Mouse (Mus musculus) granulocyte monocyte progenitor cell, adult 5-6 weeks (primary cell): ENCODE results near the gene Gm10842. TPM values are rescaled to one million over a fixed set of nuclear protein-coding genes. Genes with fewer than 3 reads are reported as not detected.

Experiments
- ATAC-seq: replicated peaks from 2 replicates; pipeline ENCODE4 v1.8.0; 2016; ENCODE audit warnings: mild to moderate bottlenecking, moderate TSS enrichment, inconsistent platforms; ENCODE audit not compliant: poor library complexity, severe bottlenecking
- total RNA-seq, 2 experiments: library from RNA; stranded (forward) in 1 of 2; stranded (reverse) in 1 of 2; fragments of 200-712, 200-1000 nt in 1 of 2; fragments of >200 nt in 1 of 2; fragmentation: Nextera tagmentation in 1 of 2; gene quantifications; 2 replicates each; pipeline ENCODE4 v1.2.3; 2014 to 2017

The Gm10842 gene
- total RNA-seq, 2 experiments from 2014 or later: not detected

DNA sequence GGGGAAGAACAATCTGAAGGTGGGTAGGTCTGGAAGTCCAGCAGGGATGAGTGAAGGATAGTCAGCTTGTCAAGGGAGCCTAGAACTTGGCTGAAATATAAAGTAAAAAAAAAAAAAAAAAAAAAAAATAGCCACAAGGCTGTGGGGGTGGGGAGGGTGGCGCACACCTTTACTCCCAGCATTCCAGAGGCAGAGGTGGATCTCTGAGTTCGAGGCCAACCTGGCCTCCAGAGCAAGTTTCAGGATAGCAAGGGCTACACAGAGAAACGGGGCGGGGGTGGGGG, 5.3 kb downstream of the Gm10842 start:
- ATAC-seq: no peak

- no peak for ATAC-seq
Measured at GRCm38 (mm10) chr11:105152357-105152899, 5.7 kb downstream of the Gm10842 start.

- ATAC-seq: no peak
Measured at GRCm38 (mm10) chr11:105153068-105153833, 6.6 kb downstream of the Gm10842 start.

GRCm38 (mm10) chr11:105155915-105156314, 9.2 kb downstream of the Gm10842 start:
- ATAC-seq: no peak

- no peak for ATAC-seq
Measured at GRCm38 (mm10) chr11:105156748-105157267, 10.1 kb downstream of the Gm10842 start.

DNA sequence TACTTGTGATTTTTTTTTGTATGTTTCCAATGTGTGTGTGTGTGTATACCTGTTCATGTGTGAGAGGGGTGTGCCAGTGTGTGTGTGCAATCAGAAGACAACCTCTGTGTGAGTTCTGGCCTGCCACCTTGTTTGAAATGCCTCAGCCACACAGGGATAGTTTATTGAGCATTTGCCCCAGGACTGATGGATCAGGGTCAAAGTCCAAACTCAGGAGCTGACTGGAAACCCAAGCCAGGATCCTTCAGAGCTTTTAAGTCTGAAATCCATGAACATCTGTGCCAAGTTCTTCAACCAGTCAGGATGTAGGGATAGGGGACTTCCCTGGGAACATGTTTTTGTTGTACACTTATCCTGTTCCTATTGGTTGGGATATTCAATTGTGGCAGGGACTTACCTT, 11.4 kb downstream of the Gm10842 start:
- no peak for ATAC-seq

DNA sequence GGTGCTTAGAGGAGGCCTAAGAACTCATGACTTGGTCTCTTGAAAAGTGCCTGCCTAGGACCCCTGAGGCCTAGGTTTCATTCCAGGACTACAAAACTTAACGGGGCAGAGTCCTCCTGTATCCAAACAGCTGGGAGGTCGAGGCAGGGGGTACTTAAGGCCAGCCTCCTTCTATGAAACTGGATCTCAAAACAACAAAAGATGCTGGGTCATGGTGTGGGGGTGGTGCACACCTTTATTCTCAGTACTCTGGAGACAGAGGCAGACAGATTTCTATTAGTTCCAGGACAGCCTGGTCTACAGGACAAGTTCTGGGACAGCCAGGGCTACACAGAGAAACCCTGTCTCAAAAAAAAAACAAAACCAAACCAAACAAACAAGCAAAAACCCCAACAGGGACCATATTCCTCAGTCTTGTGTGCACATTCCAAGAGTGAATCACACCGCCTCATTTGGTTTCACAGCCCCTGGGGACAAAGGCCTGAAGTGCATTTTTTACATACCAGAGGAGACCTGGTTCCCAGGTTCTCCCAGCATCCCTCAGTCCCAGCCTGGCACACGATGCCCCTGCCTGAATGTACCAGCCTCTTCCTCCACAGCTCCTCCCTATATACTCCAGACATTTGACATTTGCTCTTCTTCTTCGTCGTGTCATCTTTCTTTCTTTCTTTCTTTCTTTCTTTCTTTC, 13.1 kb downstream of the Gm10842 start:
- no peak for ATAC-seq

- ATAC-seq: no peak
Measured at GRCm38 (mm10) chr11:105161411-105161810, 14.7 kb downstream of the Gm10842 start.

DNA sequence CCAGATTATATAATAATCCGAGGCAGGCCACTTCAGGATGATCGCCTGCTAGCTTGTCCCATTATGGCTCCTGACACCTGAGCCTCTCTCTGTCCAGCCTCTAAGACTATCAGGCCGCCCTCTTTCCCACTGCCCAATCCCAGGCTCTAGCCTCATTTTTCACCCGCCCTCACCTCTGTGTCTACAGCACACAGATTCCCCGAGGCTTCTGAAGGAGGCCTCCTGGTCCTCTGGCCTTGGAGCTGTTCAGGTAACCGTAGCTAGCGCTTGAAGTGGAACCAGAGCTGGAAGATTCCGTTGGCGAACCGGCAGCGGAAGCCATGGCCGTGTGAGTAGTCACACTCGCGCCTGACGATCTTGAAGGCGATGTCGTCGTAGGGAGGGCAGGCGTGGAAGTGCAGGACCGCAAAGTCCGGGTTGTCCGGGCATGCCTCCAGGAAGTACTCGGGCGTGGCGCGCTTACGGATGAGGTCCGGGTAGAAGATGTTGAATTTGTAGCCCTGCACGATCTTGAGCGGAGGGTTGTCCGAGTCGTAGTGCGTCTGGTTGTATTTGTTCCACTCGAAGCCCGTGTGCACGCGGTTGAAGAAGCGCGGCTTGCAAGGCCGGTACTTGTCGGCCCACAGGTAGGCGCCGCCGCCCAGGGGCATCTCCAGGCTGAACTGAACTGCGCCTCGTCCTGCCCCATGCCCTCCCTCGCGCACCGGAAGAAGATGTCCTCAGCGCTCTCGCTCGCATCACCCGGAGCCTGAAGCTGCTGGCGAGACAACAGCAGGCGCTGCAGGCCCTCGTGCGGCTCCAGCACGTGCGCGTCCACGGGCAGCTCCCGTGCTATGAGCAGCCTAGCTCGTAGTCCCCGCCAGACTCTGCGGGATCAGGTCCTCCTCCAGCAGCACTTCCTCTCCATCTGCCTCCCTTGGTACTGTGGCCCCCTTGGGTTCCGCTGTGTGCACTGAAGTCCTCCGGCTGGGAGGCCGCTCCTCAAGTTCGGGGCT, 18.1 kb downstream of the Gm10842 start:
- no peak for ATAC-seq

- ATAC-seq: no peak
Measured at GRCm38 (mm10) chr11:105166780-105167179, 20.1 kb downstream of the Gm10842 start.

DNA sequence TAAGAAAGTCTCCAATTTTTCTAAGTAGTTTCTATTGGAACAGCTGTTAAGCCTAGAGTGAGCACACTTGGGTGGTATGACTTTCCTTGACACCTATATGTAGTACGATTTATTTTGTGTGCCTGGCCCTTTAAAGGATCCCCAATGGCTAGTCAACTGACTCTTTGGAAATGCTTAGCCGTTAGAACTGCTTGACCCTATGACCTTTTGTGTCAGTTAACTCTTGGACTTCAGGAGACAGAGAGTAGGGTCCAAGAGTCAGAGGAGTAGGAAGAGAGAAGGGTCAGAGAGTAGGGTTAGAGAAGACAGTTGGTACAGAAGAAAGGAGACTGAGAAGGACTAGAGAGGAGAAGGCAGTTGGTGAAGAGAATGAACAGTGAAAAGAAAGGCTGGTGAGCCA, 31.8 kb downstream of the Gm10842 start, which contains the start of gene Tlk2:
Gene Tlk2 (plus strand): TSS at position 292 of the 400 bp plus-strand sequence.
- ATAC-seq: no peak

- no peak for ATAC-seq
Measured at GRCm38 (mm10) chr11:105179523-105179922, 32.8 kb downstream of the Gm10842 start.

GRCm38 (mm10) chr11:105180471-105181091, 33.9 kb downstream of the Gm10842 start:
- peak; percentile 13 for ATAC-seq

GRCm38 (mm10) chr11:105181126-105181637, 34.5 kb downstream of the Gm10842 start:
- peak; percentile 85 for ATAC-seq

DNA sequence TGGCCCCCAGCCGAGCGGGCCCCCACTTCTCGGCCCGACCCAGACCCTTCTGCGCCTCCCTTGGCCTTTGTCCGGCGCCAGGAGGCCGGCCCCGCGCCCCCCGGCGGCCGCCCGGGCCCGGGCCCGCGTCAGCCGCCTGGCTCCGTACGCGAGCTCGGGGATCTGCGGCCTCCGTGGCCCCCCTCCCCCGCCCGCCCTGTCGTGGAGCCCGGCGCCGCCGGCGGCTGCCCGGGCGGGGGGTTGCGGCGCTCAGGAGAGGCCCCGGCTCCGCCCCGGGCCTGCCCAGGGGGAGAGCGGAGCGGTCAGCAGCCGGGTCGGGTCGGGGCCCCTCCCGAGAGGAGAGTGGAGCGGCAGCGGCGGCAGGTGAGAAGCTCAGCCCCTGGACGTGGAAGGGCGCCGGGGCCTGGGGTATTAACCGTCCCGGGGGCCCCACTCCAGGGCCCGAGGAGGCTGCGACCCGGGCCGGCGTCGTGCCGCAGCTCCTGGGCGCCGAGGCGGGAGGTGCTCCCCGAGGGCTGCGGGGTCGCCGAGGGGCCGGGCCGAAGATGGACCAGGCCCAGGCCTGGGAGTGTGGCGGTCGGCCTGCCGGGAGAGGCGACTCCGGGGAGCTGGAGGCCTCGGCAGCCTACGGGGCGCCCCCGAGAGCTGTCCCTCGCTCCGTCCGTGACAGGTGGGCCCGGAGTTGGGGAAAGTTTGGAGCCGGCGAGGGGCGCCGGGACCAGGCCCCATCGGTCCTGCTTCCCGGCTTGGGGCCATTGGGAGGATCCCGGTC, 35.2 kb downstream of the Gm10842 start:
- peak; percentile 15 for ATAC-seq

- no peak for ATAC-seq
Measured at GRCm38 (mm10) chr11:105182461-105182855, 35.8 kb downstream of the Gm10842 start.

DNA sequence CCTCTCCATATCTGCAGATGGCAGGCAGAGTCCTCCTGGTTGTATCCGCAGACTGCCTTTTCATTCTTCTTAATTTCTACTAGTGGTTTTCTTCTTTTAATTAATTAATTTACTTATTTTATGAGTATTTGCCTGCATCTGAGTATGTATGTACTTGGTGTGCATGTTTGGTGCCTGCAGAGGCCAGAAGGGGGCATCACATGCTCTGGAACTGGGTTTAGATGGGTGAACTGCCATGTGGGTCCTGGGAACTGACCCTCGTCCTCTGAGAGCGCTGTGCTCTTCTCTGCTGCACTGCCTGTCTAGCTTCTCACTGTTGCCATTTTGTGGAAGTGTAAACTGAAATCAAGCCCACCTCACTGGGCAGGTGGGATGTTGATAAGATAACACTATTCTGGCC, 38.0 kb downstream of the Gm10842 start:
- no peak for ATAC-seq

DNA sequence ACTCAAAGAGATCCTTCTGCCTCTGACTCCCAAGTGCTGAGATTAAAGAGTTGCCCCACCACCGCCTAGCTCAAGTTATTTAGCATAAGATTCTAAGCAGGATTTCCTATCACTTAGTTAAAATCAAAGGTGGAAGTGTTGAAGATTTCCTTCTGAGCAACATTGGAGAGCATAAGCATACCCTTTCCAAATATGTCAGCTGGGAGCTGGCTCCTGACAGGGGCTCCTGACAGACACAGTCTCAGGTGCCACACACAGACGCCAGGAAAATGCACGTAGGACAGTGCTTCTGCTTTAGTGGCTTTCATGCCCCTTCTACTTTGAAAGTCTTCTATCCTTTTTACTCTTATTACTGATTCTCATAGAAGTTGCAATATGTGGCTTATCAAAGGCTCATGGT, 45.5 kb downstream of the Gm10842 start:
- no peak for ATAC-seq
